Mouse (Mus musculus): ENCODE data around the gene Rab21. TPM values are rescaled to one million over a fixed set of nuclear protein-coding genes. Genes with fewer than 3 reads are reported as not detected.

Rab21 gene
- 33.5 and 38.0 TPM in 2 replicates for polyA plus RNA-seq (2012; ENCODE audit: insufficient read depth, low replicate concordance)

GRCm38 (mm10) chr10:115315473-115316171 is at the start of gene Rab21:
Rab21 (minus strand) TSS chr10:115315594.
- no peaks in the 10 kb centered on the region for H3K9me3 ChIP-seq
- H3K27me3 ChIP-seq (replicated peaks) = no peaks in the 10 kb centered on the region
- peaks cover 31% of the 10 kb centered on the region for H3K36me3 ChIP-seq (replicated peaks; ENCODE audit: low read length)
- peaks cover 60% of the 10 kb centered on the region for H3K4me1 ChIP-seq
- H3K4me3 ChIP-seq (replicated peaks) = peak within 1 kb of the TSS; percentile 98
- peak; percentile 70; the same call in 1 of the 2 replicates for TF ChIP-seq FLI1 (IDR thresholded peaks at IDR 0.05; ENCODE audit: low read length)
- TF ChIP-seq GATA1 (IDR thresholded peaks at IDR 0.05; ENCODE audit: borderline replicate concordance, low read length) = peak; percentile 71; the same call in 2 of the 3 replicates

- peaks cover 80% of the 10 kb centered on the region for H3K4me1 ChIP-seq
- no peaks in the 10 kb centered on the region for H3K9me3 ChIP-seq
- H3K27me3 ChIP-seq (replicated peaks) = no peaks in the 10 kb centered on the region
- peak overlapping the region; percentile 94 for H3K4me3 ChIP-seq (replicated peaks)
- H3K36me3 ChIP-seq (replicated peaks; ENCODE audit: low read length) = peaks cover 19% of the 10 kb centered on the region
- TF ChIP-seq FLI1 (IDR thresholded peaks at IDR 0.05; ENCODE audit: low read length) = no peak
- no peak for TF ChIP-seq GATA1 (IDR thresholded peaks at IDR 0.05; ENCODE audit: borderline replicate concordance, low read length)
Measured at GRCm38 (mm10) chr10:115363151-115363550, 47.8 kb upstream of the Rab21 start.

GRCm38 (mm10) chr10:115362623-115362964 is 47.2 kb upstream of the Rab21 start:
- Histone ChIP-seq H3K4me3 (replicated peaks) (peak overlapping the region; percentile 94), H3K36me3 (replicated peaks; ENCODE audit: low read length) (peaks cover 19% of the 10 kb centered on the region), H3K9me3 (no peaks in the 10 kb centered on the region), H3K4me1 (peaks cover 75% of the 10 kb centered on the region), H3K27me3 (replicated peaks) (no peaks in the 10 kb centered on the region)
- TF ChIP-seq FLI1 (IDR thresholded peaks at IDR 0.05; ENCODE audit: low read length) (no peak), GATA1 (IDR thresholded peaks at IDR 0.05; ENCODE audit: borderline replicate concordance, low read length) (no peak)

GRCm38 (mm10) chr10:115361840-115362622 is 46.6 kb upstream of the Rab21 start, which contains the start of gene Tmem19:
Tmem19 (minus strand) TSS chr10:115362501.
- TF ChIP-seq FLI1 (IDR thresholded peaks at IDR 0.05; ENCODE audit: low read length) (no peak), GATA1 (IDR thresholded peaks at IDR 0.05; ENCODE audit: borderline replicate concordance, low read length) (no peak)
- peaks cover 70% of the 10 kb centered on the region for H3K4me1 ChIP-seq
- H3K4me3 ChIP-seq (replicated peaks) = peak within 1 kb of the TSS; percentile 94
- H3K27me3 ChIP-seq (replicated peaks) = no peaks in the 10 kb centered on the region
- no peaks in the 10 kb centered on the region for H3K9me3 ChIP-seq
- peaks cover 25% of the 10 kb centered on the region for H3K36me3 ChIP-seq (replicated peaks; ENCODE audit: low read length)

- H3K4me3 ChIP-seq (replicated peaks) = peak overlapping the region; percentile 67
- peaks cover 49% of the 10 kb centered on the region for H3K36me3 ChIP-seq (replicated peaks; ENCODE audit: low read length)
- TF ChIP-seq GATA1 (IDR thresholded peaks at IDR 0.05; ENCODE audit: borderline replicate concordance, low read length) (no peak), FLI1 (IDR thresholded peaks at IDR 0.05; ENCODE audit: low read length) (no peak)
- no peaks in the 10 kb centered on the region for H3K27me3 ChIP-seq (replicated peaks)
- H3K4me1 ChIP-seq = peaks cover 50% of the 10 kb centered on the region
- H3K9me3 ChIP-seq = no peaks in the 10 kb centered on the region
Measured at GRCm38 (mm10) chr10:115359066-115359465, 43.7 kb upstream of the Rab21 start.

- TF ChIP-seq GATA1 (IDR thresholded peaks at IDR 0.05; ENCODE audit: borderline replicate concordance, low read length) (no peak), FLI1 (IDR thresholded peaks at IDR 0.05; ENCODE audit: low read length) (no peak)
- no peak overlapping the region for H3K4me3 ChIP-seq (replicated peaks)
- no peaks in the 10 kb centered on the region for H3K9me3 ChIP-seq
- peaks cover 49% of the 10 kb centered on the region for H3K36me3 ChIP-seq (replicated peaks; ENCODE audit: low read length)
- no peaks in the 10 kb centered on the region for H3K27me3 ChIP-seq (replicated peaks)
- peaks cover 45% of the 10 kb centered on the region for H3K4me1 ChIP-seq
Measured at GRCm38 (mm10) chr10:115358216-115358919, 43.0 kb upstream of the Rab21 start.

- peaks cover 48% of the 10 kb centered on the region for H3K4me1 ChIP-seq
- no peaks in the 10 kb centered on the region for H3K27me3 ChIP-seq (replicated peaks)
- H3K9me3 ChIP-seq = no peaks in the 10 kb centered on the region
- H3K4me3 ChIP-seq (replicated peaks) = no peak overlapping the region
- peaks cover 55% of the 10 kb centered on the region for H3K36me3 ChIP-seq (replicated peaks; ENCODE audit: low read length)
- TF ChIP-seq FLI1 (IDR thresholded peaks at IDR 0.05; ENCODE audit: low read length) (no peak), GATA1 (IDR thresholded peaks at IDR 0.05; ENCODE audit: borderline replicate concordance, low read length) (no peak)
Measured at GRCm38 (mm10) chr10:115356106-115356505, 40.7 kb upstream of the Rab21 start.

GRCm38 (mm10) chr10:115355016-115355415 is 39.6 kb upstream of the Rab21 start:
- Histone ChIP-seq H3K4me3 (replicated peaks) (no peak overlapping the region), H3K9me3 (no peaks in the 10 kb centered on the region)
- no peak for TF ChIP-seq GATA1 (IDR thresholded peaks at IDR 0.05; ENCODE audit: borderline replicate concordance, low read length)
- no peak for TF ChIP-seq FLI1 (IDR thresholded peaks at IDR 0.05; ENCODE audit: low read length)

GRCm38 (mm10) chr10:115354553-115354952 is 39.2 kb upstream of the Rab21 start:
- H3K4me3 ChIP-seq (replicated peaks) = no peak overlapping the region
- no peaks in the 10 kb centered on the region for H3K27me3 ChIP-seq (replicated peaks)
- H3K4me1 ChIP-seq = peaks cover 44% of the 10 kb centered on the region
- TF ChIP-seq FLI1 (IDR thresholded peaks at IDR 0.05; ENCODE audit: low read length) (no peak), GATA1 (IDR thresholded peaks at IDR 0.05; ENCODE audit: borderline replicate concordance, low read length) (no peak)
- peaks cover 64% of the 10 kb centered on the region for H3K36me3 ChIP-seq (replicated peaks; ENCODE audit: low read length)
- H3K9me3 ChIP-seq = no peaks in the 10 kb centered on the region

More at GRCm38 (mm10) chr10:115355016-115355415, 39.6 kb upstream of the Rab21 start:
- Histone ChIP-seq H3K27me3 (replicated peaks) (no peaks in the 10 kb centered on the region), H3K36me3 (replicated peaks; ENCODE audit: low read length) (peaks cover 61% of the 10 kb centered on the region), H3K4me1 (peaks cover 46% of the 10 kb centered on the region)
